ENCODE assay signal across 33 mouse cellular contexts in genomic region chr16:41834637-41835036, GRCm38 (mm10).
"Had no signal": no experiment of that assay in that cellular context is flagged by ENCODE, and none has a peak within 500 bp of the region (broad histone marks: within the 10 kb centered on the region; RNA-seq: fewer than 3 reads in every experiment).

No protein-coding gene starts in this region.

- H3K36me3 ChIP-seq: limb, embryonic 10.5 days; limb, embryonic 12.5 days; limb, embryonic 13.5 days; limb, embryonic 15.5 days; liver, embryonic 12.5 days; liver, embryonic 13.5 days; liver, embryonic 15.5 days; lung, embryonic 15.5 days; midbrain, embryonic 10.5 days; midbrain, embryonic 12.5 days; midbrain, embryonic 13.5 days; midbrain, embryonic 15.5 days; neural tube, embryonic 12.5 days; neural tube, embryonic 13.5 days had no signal

- H3K9ac ChIP-seq: limb, embryonic 12.5 days; limb, embryonic 13.5 days; limb, embryonic 15.5 days; liver, embryonic 12.5 days; liver, embryonic 13.5 days; liver, embryonic 14.5 days; liver, embryonic 15.5 days; liver, postnatal 0 days; lung, embryonic 14.5 days; lung, embryonic 15.5 days; midbrain, embryonic 12.5 days; midbrain, embryonic 13.5 days; midbrain, embryonic 15.5 days; neural tube, embryonic 12.5 days; neural tube, embryonic 13.5 days had no signal

- H3K4me1 ChIP-seq: limb, embryonic 10.5 days; limb, embryonic 12.5 days; limb, embryonic 13.5 days; limb, embryonic 15.5 days; liver, embryonic 12.5 days; liver, embryonic 13.5 days; liver, embryonic 15.5 days; lung, embryonic 15.5 days; megakaryocyte, embryonic 14.5 days; midbrain, embryonic 10.5 days; midbrain, embryonic 12.5 days; midbrain, embryonic 13.5 days; midbrain, embryonic 15.5 days; neural tube, embryonic 12.5 days had no signal

- DNase-seq: left cerebral cortex, postnatal 4 days; liver; liver, embryonic 13.5 days; liver, postnatal 0 days; lung, adult 18-20 months; lung, adult 2 months; lung, embryonic 14.5 days; lung, postnatal 10 days; lung, postnatal 14 days; lung, postnatal 36 days; lung, postnatal 4 days; midbrain, embryonic 14.5 days had no signal

- ATAC-seq: liver, embryonic 12.5 days; liver, postnatal 0 days; lung, postnatal 0 days; midbrain, embryonic 13.5 days; midbrain, embryonic 15.5 days; midbrain, embryonic 16.5 days had no signal

- H3K27ac ChIP-seq: limb, embryonic 10.5 days; limb, embryonic 12.5 days; limb, embryonic 13.5 days; limb, embryonic 15.5 days; liver, embryonic 12.5 days; liver, embryonic 13.5 days; liver, embryonic 14.5 days; liver, embryonic 15.5 days; lung, embryonic 15.5 days; macrophage; midbrain, embryonic 10.5 days; midbrain, embryonic 12.5 days; midbrain, embryonic 13.5 days; midbrain, embryonic 15.5 days; neural tube, embryonic 12.5 days; neural tube, embryonic 13.5 days had no signal

- H3K27me3 ChIP-seq: limb, embryonic 12.5 days; limb, embryonic 13.5 days; limb, embryonic 15.5 days; liver, embryonic 12.5 days; liver, embryonic 13.5 days; liver, embryonic 15.5 days; lung, embryonic 15.5 days; megakaryocyte, embryonic 14.5 days; midbrain, embryonic 12.5 days; midbrain, embryonic 13.5 days; midbrain, embryonic 15.5 days; neural tube, embryonic 12.5 days; neural tube, embryonic 13.5 days had no signal

- H3K4me2 ChIP-seq: limb, embryonic 12.5 days; limb, embryonic 13.5 days; limb, embryonic 15.5 days; liver, embryonic 11.5 days; liver, embryonic 12.5 days; liver, embryonic 13.5 days; liver, embryonic 15.5 days; lung, embryonic 14.5 days; lung, embryonic 15.5 days; midbrain, embryonic 11.5 days; midbrain, embryonic 12.5 days; midbrain, embryonic 13.5 days; midbrain, embryonic 15.5 days; neural tube, embryonic 12.5 days; neural tube, embryonic 13.5 days had no signal

- H3K4me3 ChIP-seq: limb, embryonic 10.5 days; limb, embryonic 12.5 days; limb, embryonic 13.5 days; limb, embryonic 15.5 days; liver, embryonic 12.5 days; liver, embryonic 13.5 days; liver, embryonic 15.5 days; lung, embryonic 15.5 days; megakaryocyte, embryonic 14.5 days; midbrain, embryonic 10.5 days; midbrain, embryonic 12.5 days; midbrain, embryonic 13.5 days; midbrain, embryonic 15.5 days; myocyte; neural tube, embryonic 12.5 days; neural tube, embryonic 13.5 days had no signal

- H3K9me3 ChIP-seq: limb, embryonic 10.5 days; limb, embryonic 12.5 days; limb, embryonic 13.5 days; limb, embryonic 15.5 days; liver, embryonic 12.5 days; liver, embryonic 13.5 days; liver, embryonic 15.5 days; lung, embryonic 15.5 days; megakaryocyte, embryonic 14.5 days; midbrain, embryonic 10.5 days; midbrain, embryonic 12.5 days; midbrain, embryonic 13.5 days; midbrain, embryonic 15.5 days; neural tube, embryonic 12.5 days; neural tube, embryonic 13.5 days had no signal
